Mouse (Mus musculus) ES-Bruce4 (cell line): ENCODE measurements around the gene Trim63. TPM values are rescaled to one million over a fixed set of nuclear protein-coding genes. Genes with fewer than 3 reads are reported as not detected.

Experiments used
- H3K27ac ChIP-seq: 2 replicates; pipeline ENCODE4 v1.5.1; 2012; ENCODE audit warnings: low read length, inconsistent platforms; ENCODE audit not compliant: insufficient read depth
- H3K27me3 ChIP-seq: 2 replicates; pipeline ENCODE4 v1.6.1; 2012; ENCODE audit warnings: mild to moderate bottlenecking, low read length, inconsistent platforms; ENCODE audit not compliant: control insufficient read depth, poor library complexity, insufficient read depth, severe bottlenecking
- H3K36me3 ChIP-seq: 2 replicates; pipeline ENCODE4 v1.6.1; 2012; ENCODE audit warnings: inconsistent platforms, mild to moderate bottlenecking, low read length, moderate library complexity; ENCODE audit not compliant: control insufficient read depth, poor library complexity, insufficient read depth, severe bottlenecking
- H3K4me1 ChIP-seq: one replicate; pipeline ENCODE4 v1.8.1; 2011; ENCODE audit warnings: low read length; ENCODE audit not compliant: control insufficient read depth, insufficient read depth
- H3K4me3 ChIP-seq: 2 replicates; pipeline ENCODE4 v1.5.1; 2011; ENCODE audit warnings: low read depth, mild to moderate bottlenecking, low read length
- H3K9ac ChIP-seq: 2 replicates; pipeline ENCODE4 v1.6.1; 2012; ENCODE audit warnings: low read depth, mild to moderate bottlenecking, inconsistent platforms; ENCODE audit not compliant: poor library complexity, severe bottlenecking
- H3K9me3 ChIP-seq: replicated peaks from 2 replicates; pipeline ENCODE4 v1.6.1; 2012; ENCODE audit warnings: mild to moderate bottlenecking, low read length, inconsistent platforms; ENCODE audit not compliant: control insufficient read depth, poor library complexity, insufficient read depth, severe bottlenecking
- CTCF ChIP-seq: IDR thresholded peaks from one replicate; pipeline ENCODE4 v1.8.1; 2011; ENCODE audit warnings: low read depth, low read length
- EP300 ChIP-seq: IDR thresholded peaks from 2 replicates; pipeline ENCODE4 v1.6.1; 2011; ENCODE audit warnings: low read depth, low read length; ENCODE audit not compliant: insufficient read depth
- POLR2A ChIP-seq: IDR thresholded peaks from one replicate; pipeline ENCODE4 v1.8.1; 2011; ENCODE audit warnings: low read length; ENCODE audit not compliant: insufficient read depth
- polyA plus RNA-seq: library from polyadenylated mRNA; stranded (reverse); fragments of >200 nt; gene quantifications from 2 replicates; pipeline ENCODE4 v1.2.4, GENCODE M21; 2011; ENCODE audit warnings: low read depth; ENCODE audit not compliant: missing spikeins, insufficient read depth, insufficient read length

Gene Trim63
- polyA plus RNA-seq, 1 experiment, result 5.4 TPM

GRCm38 (mm10) chr4:134314081-134314655, 752 bp upstream of the Trim63 start:
- H3K4me1 ChIP-seq, result peaks cover 6% of the 10 kb centered on the region
- TF ChIP-seq POLR2A (no peak), CTCF (no peak), EP300 (no peak)
- H3K36me3 ChIP-seq, result no peaks in the 10 kb centered on the region
- no peaks in the 10 kb centered on the region for H3K9me3 ChIP-seq
- no peak overlapping the region for H3K9ac ChIP-seq
- peak overlapping the region; percentile 14 for H3K27ac ChIP-seq
- H3K27me3 ChIP-seq, result no peaks in the 10 kb centered on the region
- no peak overlapping the region for H3K4me3 ChIP-seq

- peak overlapping the region; percentile 28 for H3K4me3 ChIP-seq
- no peak for TF ChIP-seq EP300
- TF ChIP-seq POLR2A, result no peak
- no peak for TF ChIP-seq CTCF
- no peaks in the 10 kb centered on the region for H3K36me3 ChIP-seq
- no peaks in the 10 kb centered on the region for H3K9me3 ChIP-seq
- peaks cover 6% of the 10 kb centered on the region for H3K4me1 ChIP-seq
- H3K27me3 ChIP-seq, result no peaks in the 10 kb centered on the region
- H3K27ac ChIP-seq, result no peak overlapping the region
- peak overlapping the region; percentile 40; the same call in 1 of the 2 replicates for H3K9ac ChIP-seq
These were observed 550 bp downstream of the Trim63 start for GRCm38 (mm10) chr4:134315470-134315869.

- Histone ChIP-seq H3K4me3 (peak overlapping the region; percentile 19), H3K27me3 (no peaks in the 10 kb centered on the region)
- TF ChIP-seq POLR2A (no peak), CTCF (peak; percentile 20), EP300 (no peak)
These were observed 1.5 kb downstream of the Trim63 start for GRCm38 (mm10) chr4:134316390-134316789.

GRCm38 (mm10) chr4:134319074-134319473, 4.2 kb downstream of the Trim63 start:
- no peaks in the 10 kb centered on the region for H3K9me3 ChIP-seq
- H3K36me3 ChIP-seq, result no peaks in the 10 kb centered on the region
- TF ChIP-seq POLR2A (no peak), CTCF (no peak), EP300 (no peak)
- H3K27me3 ChIP-seq, result no peaks in the 10 kb centered on the region
- no peak overlapping the region for H3K4me3 ChIP-seq
- no peak overlapping the region for H3K27ac ChIP-seq
- peaks cover 6% of the 10 kb centered on the region for H3K4me1 ChIP-seq
- H3K9ac ChIP-seq, result no peak overlapping the region

More at GRCm38 (mm10) chr4:134316390-134316789, 1.5 kb downstream of the Trim63 start:
- H3K9me3 ChIP-seq, result no peaks in the 10 kb centered on the region
- H3K9ac ChIP-seq, result no peak overlapping the region
- peaks cover 6% of the 10 kb centered on the region for H3K4me1 ChIP-seq
- H3K36me3 ChIP-seq, result no peaks in the 10 kb centered on the region
- H3K27ac ChIP-seq, result no peak overlapping the region

- no peaks in the 10 kb centered on the region for H3K36me3 ChIP-seq
- TF ChIP-seq POLR2A (no peak), CTCF (no peak), EP300 (no peak)
- no peak overlapping the region for H3K27ac ChIP-seq
- H3K4me3 ChIP-seq, result no peak overlapping the region
- no peaks in the 10 kb centered on the region for H3K9me3 ChIP-seq
- H3K4me1 ChIP-seq, result peaks cover 6% of the 10 kb centered on the region
- H3K9ac ChIP-seq, result no peak overlapping the region
- H3K27me3 ChIP-seq, result no peaks in the 10 kb centered on the region
These were observed 4.8 kb downstream of the Trim63 start for GRCm38 (mm10) chr4:134319674-134320073.

- H3K9ac ChIP-seq, result no peak overlapping the region
- peak; percentile 45 for TF ChIP-seq CTCF
- TF ChIP-seq POLR2A, result no peak
- H3K27ac ChIP-seq, result no peak overlapping the region
- H3K4me1 ChIP-seq, result no peaks in the 10 kb centered on the region
- no peaks in the 10 kb centered on the region for H3K9me3 ChIP-seq
- H3K36me3 ChIP-seq, result no peaks in the 10 kb centered on the region
- H3K4me3 ChIP-seq, result no peak overlapping the region
- H3K27me3 ChIP-seq, result no peaks in the 10 kb centered on the region
These were observed 6.6 kb downstream of the Trim63 start for GRCm38 (mm10) chr4:134321524-134321923.
